Mouse (Mus musculus): Measurements from ENCODE around the gene Prickle4. TPM values are rescaled to one million over a fixed set of nuclear protein-coding genes. Genes with fewer than 3 reads are reported as not detected.
A peak's percentile ranks its signal among the peaks of the same experiment; 100 is the strongest.

The Prickle4 gene
- polyA plus RNA-seq, 2 experiments, result 0.23 TPM; not detected in 1

- peak; percentile 90 to 93 (median 93) for DNase-seq (ENCODE audit: low read depth in 3 of 3, low spot score in 3 of 3)
- peaks cover 4 to 9% of the 10 kb centered on the region in 2 experiments; a peak in 2 of 4 replicates for H3K4me1 ChIP-seq (replicated peaks; ENCODE audit: control insufficient read depth in 2 of 2, insufficient read depth in 2 of 2, low read length in 1 of 2)
- no peaks in the 10 kb centered on the region for H3K27me3 ChIP-seq (ENCODE audit: control insufficient read depth, insufficient read depth, low read length)
- peak overlapping the region; percentile 65 to 79 for H3K4me3 ChIP-seq (ENCODE audit: insufficient read depth in 1 of 2, low read depth in 2 of 2, low read length in 2 of 2)
- peak overlapping the region; percentile 72 for H3K9ac ChIP-seq (replicated peaks)
- H3K36me3 ChIP-seq (replicated peaks; ENCODE audit: control insufficient read depth, insufficient read depth, low read depth), result peaks cover 10% of the 10 kb centered on the region; the same call in 1 of the 2 replicates
- WGBS (ENCODE audit: insufficient replicate concordance), result under 1% methylated on average over 70 of the region's 70 CpGs
- peak overlapping the region; percentile 60 for H3K27ac ChIP-seq
- H3K9me3 ChIP-seq (ENCODE audit: control insufficient read depth, low read length), result no peaks in the 10 kb centered on the region
- H3K4me2 ChIP-seq (ENCODE audit: low read depth), result peak overlapping the region; percentile 78
- TF ChIP-seq EP300 (IDR thresholded peaks at IDR 0.05; ENCODE audit: low read depth) (no peak), CTCF (IDR thresholded peaks at IDR 0.05; ENCODE audit: low read depth) (no peak)
- ATAC-seq (ENCODE audit: insufficient read depth), result peak; percentile 85
Observed at GRCm38 (mm10) chr17:47687409-47688343, 6.9 kb downstream of the Prickle4 start.

- no peak for TF ChIP-seq EP300 (IDR thresholded peaks at IDR 0.05; ENCODE audit: low read depth)
- Histone ChIP-seq H3K27me3 (ENCODE audit: control insufficient read depth, insufficient read depth, low read length) (no peaks in the 10 kb centered on the region), H3K9me3 (ENCODE audit: control insufficient read depth, low read length) (no peaks in the 10 kb centered on the region), H3K4me2 (ENCODE audit: low read depth) (no peak overlapping the region), H3K36me3 (replicated peaks; ENCODE audit: control insufficient read depth, insufficient read depth, low read depth) (peaks cover 34% of the 10 kb centered on the region), H3K9ac (replicated peaks) (no peak overlapping the region), H3K4me1 (replicated peaks; ENCODE audit: control insufficient read depth in 2 of 2, insufficient read depth in 2 of 2, low read length in 1 of 2) (peaks cover 4 to 9% of the 10 kb centered on the region in 2 experiments; a peak in 2 of 4 replicates), H3K4me3 (ENCODE audit: insufficient read depth in 1 of 2, low read depth in 2 of 2, low read length in 2 of 2) (no peak overlapping the region), H3K27ac (no peak overlapping the region)
- WGBS (ENCODE audit: insufficient replicate concordance), result 52% methylated on average over 4 of the region's 4 CpGs
- ATAC-seq (ENCODE audit: insufficient read depth) (no peak), DNase-seq (ENCODE audit: low read depth in 3 of 3, low spot score in 3 of 3) (no peak)
Observed at GRCm38 (mm10) chr17:47682836-47683235, 11.7 kb downstream of the Prickle4 start.

DNA sequence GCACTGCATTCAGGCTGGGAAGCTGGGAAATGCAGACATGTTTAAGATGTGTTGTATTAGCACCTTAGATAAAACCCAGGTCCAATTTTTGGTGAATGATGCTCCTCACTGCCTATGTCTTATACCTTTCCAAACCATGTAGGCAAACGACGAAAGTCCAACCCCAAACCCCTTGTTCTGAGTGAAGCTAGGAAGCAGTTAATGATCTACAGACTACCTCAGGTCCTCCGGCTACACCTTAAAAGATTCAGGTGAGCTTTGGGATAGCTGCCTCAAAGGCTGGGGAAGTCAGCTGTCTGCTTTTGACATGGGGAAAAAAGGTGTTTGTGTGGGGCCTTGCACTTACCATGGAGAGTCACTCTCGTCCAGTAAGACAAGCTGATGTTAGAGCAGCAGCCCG, 15.8 kb downstream of the Prickle4 start:
- Histone ChIP-seq H3K4me1 (replicated peaks; ENCODE audit: control insufficient read depth in 2 of 2, insufficient read depth in 2 of 2, low read length in 1 of 2) (no peaks in the 10 kb centered on the region), H3K4me3 (ENCODE audit: insufficient read depth in 1 of 2, low read depth in 2 of 2, low read length in 2 of 2) (no peak overlapping the region), H3K36me3 (replicated peaks; ENCODE audit: control insufficient read depth, insufficient read depth, low read depth) (peaks cover 32% of the 10 kb centered on the region), H3K4me2 (ENCODE audit: low read depth) (no peak overlapping the region), H3K9ac (replicated peaks) (no peak overlapping the region), H3K27ac (no peak overlapping the region), H3K27me3 (ENCODE audit: control insufficient read depth, insufficient read depth, low read length) (no peaks in the 10 kb centered on the region), H3K9me3 (ENCODE audit: control insufficient read depth, low read length) (no peaks in the 10 kb centered on the region)
- 74% methylated on average over 5 of the region's 5 CpGs for WGBS (ENCODE audit: insufficient replicate concordance)
- TF ChIP-seq EP300 (IDR thresholded peaks at IDR 0.05; ENCODE audit: low read depth), result no peak
- DNase-seq (ENCODE audit: low read depth in 3 of 3, low spot score in 3 of 3) (no peak), ATAC-seq (ENCODE audit: insufficient read depth) (no peak)

GRCm38 (mm10) chr17:47678238-47678637, 16.3 kb downstream of the Prickle4 start:
- Histone ChIP-seq H3K4me1 (replicated peaks; ENCODE audit: control insufficient read depth in 2 of 2, insufficient read depth in 2 of 2, low read length in 1 of 2) (no peaks in the 10 kb centered on the region), H3K4me3 (ENCODE audit: insufficient read depth in 1 of 2, low read depth in 2 of 2, low read length in 2 of 2) (no peak overlapping the region), H3K36me3 (replicated peaks; ENCODE audit: control insufficient read depth, insufficient read depth, low read depth) (peaks cover 29% of the 10 kb centered on the region), H3K27me3 (ENCODE audit: control insufficient read depth, insufficient read depth, low read length) (no peaks in the 10 kb centered on the region), H3K9me3 (ENCODE audit: control insufficient read depth, low read length) (no peaks in the 10 kb centered on the region), H3K27ac (no peak overlapping the region), H3K4me2 (ENCODE audit: low read depth) (no peak overlapping the region), H3K9ac (replicated peaks) (no peak overlapping the region)
- TF ChIP-seq EP300 (IDR thresholded peaks at IDR 0.05; ENCODE audit: low read depth) (no peak), CTCF (IDR thresholded peaks at IDR 0.05; ENCODE audit: low read depth) (no peak)
- DNase-seq (ENCODE audit: low read depth in 3 of 3, low spot score in 3 of 3), result no peak
- WGBS (ENCODE audit: insufficient replicate concordance), result 79% methylated on average over 5 of the region's 5 CpGs
- ATAC-seq (ENCODE audit: insufficient read depth), result no peak

DNA sequence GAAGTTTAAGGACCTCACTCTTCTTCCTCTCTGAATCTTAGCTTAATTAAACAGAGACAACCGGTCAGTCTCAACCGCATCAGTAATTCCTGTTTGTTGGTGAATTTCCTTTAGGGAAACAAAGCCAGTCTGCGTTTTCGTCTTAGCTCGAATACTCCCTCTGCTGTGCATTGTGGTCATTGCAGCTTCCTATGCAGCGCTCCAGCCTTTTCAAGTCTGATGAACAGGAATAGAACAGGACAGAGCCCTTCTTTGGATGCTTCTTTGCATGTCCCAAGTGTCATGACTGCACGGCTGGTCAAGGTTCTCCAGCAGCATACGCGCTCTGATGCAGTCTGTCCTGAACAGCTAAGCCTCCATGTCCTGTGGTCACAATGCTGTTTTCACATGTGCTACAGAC, 18.0 kb downstream of the Prickle4 start:
- no peak overlapping the region for H3K4me2 ChIP-seq (ENCODE audit: low read depth)
- TF ChIP-seq CTCF (IDR thresholded peaks at IDR 0.05; ENCODE audit: low read depth) (peak; percentile 84), EP300 (IDR thresholded peaks at IDR 0.05; ENCODE audit: low read depth) (no peak)
- no peak for DNase-seq (ENCODE audit: low read depth in 3 of 3, low spot score in 3 of 3)

More for the DNA sequence above, 18.0 kb downstream of the Prickle4 start:
- 24% methylated on average over 9 of the region's 9 CpGs for WGBS (ENCODE audit: insufficient replicate concordance)
- H3K9ac ChIP-seq (replicated peaks), result no peak overlapping the region
- no peak overlapping the region for H3K27ac ChIP-seq
- no peak for ATAC-seq (ENCODE audit: insufficient read depth)
- H3K27me3 ChIP-seq (ENCODE audit: control insufficient read depth, insufficient read depth, low read length), result peaks cover 14% of the 10 kb centered on the region
- H3K4me3 ChIP-seq (ENCODE audit: insufficient read depth in 1 of 2, low read depth in 2 of 2, low read length in 2 of 2), result no peak overlapping the region
- H3K4me1 ChIP-seq (replicated peaks; ENCODE audit: control insufficient read depth in 2 of 2, insufficient read depth in 2 of 2, low read length in 1 of 2), result no peaks in the 10 kb centered on the region
- no peaks in the 10 kb centered on the region for H3K9me3 ChIP-seq (ENCODE audit: control insufficient read depth, low read length)
- H3K36me3 ChIP-seq (replicated peaks; ENCODE audit: control insufficient read depth, insufficient read depth, low read depth), result peaks cover 27% of the 10 kb centered on the region
